Mouse (Mus musculus): ENCODE results near the gene Ppil3.

Ppil3 gene

GRCm38 (mm10) chr1:58445143-58445722 is at the start of gene Ppil3, which contains the start of gene Nif3l1:
Gene Ppil3, minus strand, starts transcription at chr1:58445486.
Gene Nif3l1, plus strand, starts transcription at chr1:58445151.
- peak; percentile 83 for DNase-seq (ENCODE audit: low spot score)

DNA sequence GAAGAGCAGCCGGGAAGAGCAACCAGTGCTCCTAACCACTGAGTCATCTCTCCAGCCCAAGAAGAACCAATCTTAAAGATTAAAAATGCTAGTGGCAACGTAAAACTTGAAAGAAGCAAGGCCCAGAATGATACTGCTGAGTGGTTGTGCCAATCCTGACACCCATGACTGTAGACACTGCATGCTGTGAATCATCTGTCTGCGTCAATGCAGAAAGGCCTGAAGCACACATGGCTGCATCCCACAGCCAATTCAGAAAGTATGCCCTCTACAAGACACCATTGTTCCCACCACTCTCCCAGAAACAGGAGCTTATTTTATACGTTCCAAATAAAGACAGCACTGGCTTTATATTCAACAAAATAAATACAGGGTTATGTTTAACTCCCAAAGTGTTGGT is 37.4 kb upstream of the Ppil3 start:
- no peak for DNase-seq (ENCODE audit: low spot score)

GRCm38 (mm10) chr1:58475662-58476061 is 30.4 kb upstream of the Ppil3 start:
- DNase-seq (ENCODE audit: low spot score) = no peak

DNA sequence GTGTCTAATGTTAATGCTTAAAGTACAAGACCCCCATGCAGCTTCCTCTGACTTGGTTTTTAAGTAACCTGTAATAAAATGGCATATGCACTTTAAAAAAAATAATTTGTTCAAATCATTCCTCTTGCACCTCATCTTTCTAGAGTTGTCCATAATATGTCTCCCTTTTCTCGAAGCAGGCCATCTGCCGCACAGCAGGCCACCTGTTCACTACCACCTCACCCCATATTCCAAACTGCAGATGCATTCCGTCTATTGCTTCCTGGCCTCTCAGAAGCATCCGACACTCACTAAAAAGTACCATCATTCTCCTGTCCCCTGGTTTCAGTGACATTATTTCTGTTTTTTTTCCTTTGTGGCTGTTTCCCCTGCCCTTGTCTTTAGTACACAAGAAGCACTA is 20.3 kb upstream of the Ppil3 start:
- no peak for DNase-seq (ENCODE audit: low spot score)

DNA sequence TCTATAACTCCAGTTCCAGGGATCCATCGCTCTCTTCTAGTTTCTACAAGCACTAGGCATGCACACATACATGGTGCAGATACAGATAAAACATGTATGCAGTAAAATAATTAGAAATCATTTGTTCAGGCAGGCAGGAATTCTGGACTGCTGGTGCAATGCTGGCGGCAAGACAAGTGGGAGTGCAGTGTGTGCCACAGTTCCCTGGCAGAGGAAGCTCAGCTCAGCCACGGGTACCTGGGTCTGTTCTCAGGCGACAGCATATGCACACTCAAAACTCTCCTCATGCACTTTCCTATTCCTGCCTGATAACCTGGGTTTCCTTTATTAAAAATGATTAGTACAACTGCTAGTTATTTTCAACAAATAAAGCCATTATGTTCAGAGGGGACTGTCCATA is 19.8 kb upstream of the Ppil3 start:
- no peak for DNase-seq (ENCODE audit: low spot score)

GRCm38 (mm10) chr1:58463935-58464334 is 18.6 kb upstream of the Ppil3 start:
- no peak for DNase-seq (ENCODE audit: low spot score)

DNA sequence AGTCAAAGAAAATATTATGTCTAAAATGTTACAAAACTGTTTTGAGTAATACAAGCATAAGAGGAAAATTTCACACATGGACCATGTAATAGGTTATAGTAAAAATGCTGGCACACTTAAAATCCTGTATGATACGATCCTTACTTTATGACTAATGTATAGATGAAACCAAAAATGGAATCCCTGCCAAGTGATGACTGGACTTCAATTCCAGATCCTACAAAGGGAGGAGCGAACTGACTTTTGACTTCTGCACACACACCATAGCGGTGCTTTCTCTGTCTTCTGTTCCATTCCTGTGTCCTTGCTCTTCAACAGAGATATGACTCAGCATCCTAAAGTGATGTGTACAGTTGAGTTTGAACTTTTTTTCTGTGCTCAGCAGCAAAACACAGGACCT is 15.3 kb upstream of the Ppil3 start:
- no peak for DNase-seq (ENCODE audit: low spot score)

DNA sequence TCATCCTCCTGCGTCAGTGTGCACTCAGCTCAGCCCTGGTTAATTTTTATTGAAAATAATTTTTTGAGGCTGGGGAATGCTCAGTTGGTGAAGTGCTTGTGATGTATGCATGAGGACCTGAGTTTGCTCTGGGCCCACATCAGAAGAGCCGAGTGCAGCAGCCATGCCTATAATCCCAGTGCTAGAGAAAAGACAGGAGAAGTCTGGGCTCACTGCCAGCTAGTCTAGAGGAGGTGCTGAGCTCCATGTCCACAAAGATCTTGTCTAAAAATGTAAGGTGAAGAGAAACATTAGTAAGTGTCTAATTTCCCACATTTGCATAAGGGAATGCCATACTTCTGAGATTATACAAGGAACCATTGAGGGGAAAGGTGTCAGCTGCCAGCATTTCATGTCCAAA is 13.6 kb upstream of the Ppil3 start:
- no peak for DNase-seq (ENCODE audit: low spot score)

- no peak for DNase-seq (ENCODE audit: low spot score)
Measured at GRCm38 (mm10) chr1:58458175-58458574, 12.9 kb upstream of the Ppil3 start.

GRCm38 (mm10) chr1:58454316-58454715 is 9.0 kb upstream of the Ppil3 start:
- DNase-seq (ENCODE audit: low spot score) = no peak

- peak; percentile 3 for DNase-seq (ENCODE audit: low spot score)
Measured at GRCm38 (mm10) chr1:58448396-58448795, 3.1 kb upstream of the Ppil3 start.

GRCm38 (mm10) chr1:58447766-58448165 is 2.5 kb upstream of the Ppil3 start:
- DNase-seq (ENCODE audit: low spot score) = no peak

- no peak for DNase-seq (ENCODE audit: low spot score)
Measured at GRCm38 (mm10) chr1:58445861-58446260, 575 bp upstream of the Ppil3 start.

GRCm38 (mm10) chr1:58444691-58445090 is 595 bp downstream of the Ppil3 start:
- DNase-seq (ENCODE audit: low spot score) = no peak

DNA sequence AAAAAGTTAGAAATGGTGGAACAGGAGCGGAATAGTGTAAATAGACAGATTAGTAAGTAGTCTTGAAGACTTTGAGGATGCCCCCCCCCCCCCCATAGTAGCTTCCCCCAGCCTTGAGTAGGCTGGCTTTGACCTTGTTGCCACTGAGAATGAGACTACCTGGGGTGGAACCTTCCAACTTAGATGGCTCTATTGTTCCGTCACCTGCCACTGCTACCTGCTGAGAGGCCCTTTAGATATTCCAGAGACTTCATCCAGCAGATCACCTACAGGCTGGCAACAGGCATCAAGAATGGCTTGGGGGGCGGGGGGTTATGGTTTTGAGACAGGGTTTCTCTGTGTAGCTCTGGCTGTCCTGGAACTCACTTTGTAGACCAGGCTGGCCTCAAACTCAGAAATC is 20.7 kb downstream of the Ppil3 start:
- DNase-seq (ENCODE audit: low spot score) = no peak

DNA sequence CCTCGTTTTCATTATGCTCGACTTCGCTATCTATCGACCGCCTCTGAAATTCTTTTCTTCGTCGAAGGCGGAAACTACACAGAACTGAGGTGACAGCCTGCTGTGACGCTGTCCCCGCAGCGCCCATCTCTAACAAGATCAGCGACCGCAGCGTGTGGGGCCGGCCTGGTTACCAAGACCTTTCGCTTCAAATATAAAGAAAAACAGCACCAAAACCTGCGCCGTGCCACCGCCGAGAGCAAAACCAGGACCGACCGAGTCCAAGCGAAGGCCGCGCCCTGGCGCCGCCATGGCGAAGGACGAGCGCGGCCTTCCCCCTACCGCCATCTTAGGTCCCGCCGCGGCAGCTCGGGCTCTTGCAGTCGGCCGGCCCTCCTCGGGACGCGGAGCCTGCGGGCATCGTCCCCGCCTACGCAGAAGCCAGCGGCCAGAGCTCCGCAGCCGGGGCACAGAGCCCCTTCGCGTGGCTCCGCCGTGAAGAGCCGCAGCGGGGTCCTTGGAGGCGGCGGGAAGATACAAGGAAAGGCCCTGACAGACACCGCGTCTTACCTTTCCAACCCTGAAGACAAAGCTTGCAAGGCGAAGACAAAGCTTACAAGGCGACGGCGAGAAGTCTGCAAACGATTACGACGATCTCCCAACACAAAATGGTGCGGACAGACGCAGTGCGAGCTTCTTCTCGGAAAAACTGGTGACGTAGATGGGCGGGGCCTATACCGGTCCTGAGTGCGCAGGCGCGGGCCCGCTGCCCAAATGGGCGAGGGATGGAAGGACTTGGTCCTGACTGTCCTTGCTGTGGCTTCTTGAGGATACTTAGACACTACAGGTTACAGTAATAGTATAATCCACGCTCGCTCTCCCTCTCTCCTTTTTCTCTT is 21.7 kb downstream of the Ppil3 start, which contains the start of gene Clk1:
Clk1 (minus strand) TSS at position 696 of the 878 bp plus-strand sequence.
- peak; percentile 98 for DNase-seq (ENCODE audit: low spot score)

DNA sequence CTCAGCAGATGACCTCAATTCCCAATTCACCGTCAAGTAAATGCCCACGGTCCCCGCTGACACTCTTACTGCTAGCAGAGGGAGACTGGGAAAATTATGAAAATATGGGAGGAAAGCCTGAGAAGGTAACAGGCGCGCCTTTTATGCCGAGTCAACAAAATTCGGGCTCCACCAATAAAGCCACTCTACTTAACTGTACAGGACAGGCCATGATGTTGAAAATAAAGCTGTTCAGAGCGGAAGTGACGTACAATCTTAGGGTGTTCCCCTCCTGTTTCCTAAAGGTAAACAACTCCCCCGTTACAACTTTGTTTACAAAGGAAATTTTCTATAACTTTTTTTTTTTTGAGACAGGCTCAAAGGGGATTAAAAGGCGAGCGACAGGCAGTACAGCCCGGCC is 22.4 kb downstream of the Ppil3 start:
- DNase-seq (ENCODE audit: low spot score) = peak; percentile 74

- no peak for DNase-seq (ENCODE audit: low spot score)
Measured at GRCm38 (mm10) chr1:58420961-58421360, 24.3 kb downstream of the Ppil3 start.

GRCm38 (mm10) chr1:58420032-58420431 is 25.3 kb downstream of the Ppil3 start:
- DNase-seq (ENCODE audit: low spot score) = no peak

DNA sequence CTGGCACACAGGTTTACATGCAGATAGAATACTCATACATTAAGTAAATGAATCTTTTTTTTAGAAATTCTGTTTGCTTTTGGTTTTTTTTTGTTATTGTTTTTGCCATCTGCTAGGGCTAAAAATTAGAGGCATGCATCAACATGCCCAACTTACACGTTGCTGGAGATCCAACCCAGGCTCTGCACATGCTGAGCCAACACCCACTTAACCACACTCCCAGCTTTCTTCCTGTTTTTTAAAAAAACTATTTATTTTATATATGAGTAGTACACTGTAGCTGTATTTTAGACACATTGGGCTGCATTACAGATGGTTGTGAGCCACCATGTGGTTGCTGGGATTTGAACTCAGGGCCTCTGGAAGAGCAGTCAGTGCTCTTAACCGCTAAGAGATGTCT is 29.2 kb downstream of the Ppil3 start:
- DNase-seq (ENCODE audit: low spot score) = no peak

DNA sequence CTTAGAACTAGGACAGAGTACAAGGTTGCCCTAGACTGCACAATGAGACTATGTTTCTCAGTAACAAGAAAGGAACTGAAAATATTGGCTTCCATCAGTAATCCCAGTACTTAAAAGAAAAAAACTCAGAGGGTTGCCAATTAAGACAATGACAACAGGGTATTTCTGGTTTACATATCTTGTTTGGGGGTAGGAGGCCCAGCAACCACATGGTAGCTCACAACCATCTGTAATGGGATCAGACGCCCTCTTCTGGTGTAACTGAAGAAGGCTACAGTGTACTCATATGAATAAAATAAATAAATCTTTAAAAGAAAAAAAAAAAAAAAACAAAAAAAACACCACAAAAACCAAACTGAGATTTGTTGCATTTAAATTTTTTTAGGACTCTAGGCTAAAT is 29.8 kb downstream of the Ppil3 start:
- DNase-seq (ENCODE audit: low spot score) = no peak

GRCm38 (mm10) chr1:58410776-58411175 is 34.5 kb downstream of the Ppil3 start:
- DNase-seq (ENCODE audit: low spot score) = no peak

- DNase-seq (ENCODE audit: low spot score) = no peak
Measured at GRCm38 (mm10) chr1:58410198-58410588, 35.1 kb downstream of the Ppil3 start.

All from retina, embryonic 14.5 days (tissue).